Mouse (Mus musculus): ENCODE measurements around the gene Gast.
"Not testable (repeated sequence)": the region's sequence is repeated elsewhere in the genome, so short reads cannot be mapped to it uniquely, and the experiment has no call there.

Gast gene

DNA sequence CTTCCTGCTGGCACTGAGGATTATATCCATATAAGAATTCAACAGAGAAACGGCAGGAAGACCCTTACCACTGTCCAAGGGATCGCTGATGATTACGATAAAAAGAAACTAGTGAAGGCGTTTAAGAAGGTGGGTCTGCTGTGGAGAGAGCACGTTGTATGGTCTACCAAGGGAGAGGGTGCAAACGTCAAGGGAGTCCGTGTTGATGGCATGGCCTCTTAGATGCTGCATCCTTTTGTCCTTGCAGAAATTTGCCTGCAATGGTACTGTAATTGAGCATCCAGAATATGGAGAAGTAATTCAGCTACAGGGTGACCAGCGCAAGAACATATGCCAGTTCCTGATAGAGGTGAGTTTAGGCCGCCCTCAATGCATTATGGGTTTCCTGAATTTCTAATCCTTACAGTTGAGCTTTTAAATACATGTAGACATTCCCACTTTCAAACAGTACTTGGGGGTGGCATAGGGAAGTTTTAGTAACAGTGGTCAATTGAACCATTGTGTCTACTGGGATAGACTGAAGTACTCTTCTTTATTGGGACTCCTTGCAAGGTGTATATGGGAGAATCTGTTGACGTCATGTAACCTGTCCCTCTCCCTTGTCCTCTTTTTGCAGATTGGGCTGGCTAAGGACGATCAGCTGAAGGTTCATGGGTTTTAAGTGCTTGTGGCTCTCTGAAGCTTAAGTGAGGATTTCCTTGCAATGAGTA, 13.4 kb upstream of the Gast start:
- DNase-seq = not testable (repeated sequence)

DNA sequence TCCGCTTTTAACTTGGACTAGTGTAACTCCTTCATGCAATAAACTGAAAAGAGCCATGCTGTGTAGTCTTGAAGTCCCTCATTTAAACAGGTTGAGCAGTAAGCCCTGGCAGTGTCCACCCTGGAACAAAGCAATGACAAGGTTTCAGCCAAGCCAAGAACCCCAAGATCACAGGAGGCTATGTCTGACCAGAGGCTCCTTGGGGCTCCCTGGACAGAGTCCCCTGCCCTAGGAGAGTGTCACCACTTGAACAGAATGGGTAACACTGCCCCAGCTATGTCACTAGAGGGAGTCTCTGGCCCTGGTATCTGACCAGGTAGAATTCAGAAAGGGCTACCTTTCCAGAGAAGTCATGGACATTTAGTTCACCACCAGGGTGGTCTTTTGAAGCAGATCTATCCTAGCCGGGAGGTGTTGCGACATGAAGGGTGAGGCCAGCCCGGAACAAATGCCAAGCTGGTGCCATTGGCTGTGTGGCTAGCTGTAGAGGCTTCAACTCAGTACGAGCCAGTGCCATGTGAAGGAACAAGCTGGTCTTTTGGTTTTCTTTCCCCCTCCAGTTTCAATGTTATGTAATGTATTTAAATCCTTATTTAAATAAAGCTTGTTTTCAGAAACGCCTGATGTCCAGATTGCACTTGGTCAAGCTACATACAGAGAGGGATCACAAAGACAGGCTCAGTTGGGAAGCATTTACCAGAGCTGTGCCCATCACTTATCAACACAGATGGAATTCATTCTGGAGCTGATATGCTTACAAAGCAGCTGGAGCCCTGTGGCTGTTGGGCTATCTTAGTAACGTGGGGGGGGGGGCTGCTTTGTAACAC, 12.5 kb upstream of the Gast start:
- not testable (repeated sequence) for DNase-seq

DNA sequence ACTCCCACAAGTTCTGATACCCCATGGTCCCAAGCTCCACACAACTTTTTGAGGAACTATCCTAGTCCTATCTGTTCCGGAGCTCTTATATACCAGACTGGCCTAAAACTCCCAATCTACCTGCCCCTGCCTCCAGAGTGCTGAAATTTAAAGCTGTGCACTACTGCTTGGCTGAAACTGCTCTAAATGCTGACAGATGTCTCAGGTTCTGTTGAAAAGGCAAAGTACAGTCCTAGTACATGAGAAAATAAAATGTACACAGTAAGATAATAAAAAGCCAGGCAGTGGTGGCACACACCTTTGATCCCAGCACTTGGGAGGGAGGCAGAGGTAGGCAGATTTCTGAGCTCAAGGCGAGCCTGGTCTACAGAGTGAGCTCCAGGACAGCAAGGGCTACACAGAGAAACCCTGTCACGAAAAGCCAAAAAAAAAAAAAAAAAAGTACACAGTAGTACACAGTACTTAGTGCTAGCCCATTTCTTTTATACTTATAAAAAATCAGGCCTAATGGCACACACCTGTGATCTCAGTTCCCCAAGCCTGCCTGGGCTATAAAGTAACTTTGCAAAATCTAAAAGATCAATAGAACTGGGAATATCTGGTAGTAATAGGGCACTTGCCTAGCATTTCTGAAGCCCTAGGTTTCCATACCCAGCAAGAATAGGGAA, 11.5 kb upstream of the Gast start:
- DNase-seq = no peak

DNA sequence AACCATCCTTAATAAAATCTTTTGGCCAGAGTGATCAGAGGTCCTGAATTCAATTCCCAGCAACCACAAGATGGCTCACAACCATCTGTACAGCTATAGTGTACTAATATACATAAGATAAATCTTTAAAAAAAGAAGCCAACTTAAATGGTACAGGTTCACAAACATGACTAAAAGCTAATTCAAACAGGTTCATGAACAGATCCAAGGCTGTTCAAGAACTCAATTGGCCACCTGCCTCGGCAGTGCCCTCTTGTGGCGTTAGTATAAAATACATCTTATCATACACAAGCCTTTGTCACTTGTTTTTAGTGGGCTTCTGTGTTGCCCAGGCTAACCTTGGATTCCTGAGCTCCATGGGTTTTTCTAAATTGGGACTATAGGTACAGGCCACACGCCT, 10.6 kb upstream of the Gast start:
- DNase-seq = peak; percentile 62

DNA sequence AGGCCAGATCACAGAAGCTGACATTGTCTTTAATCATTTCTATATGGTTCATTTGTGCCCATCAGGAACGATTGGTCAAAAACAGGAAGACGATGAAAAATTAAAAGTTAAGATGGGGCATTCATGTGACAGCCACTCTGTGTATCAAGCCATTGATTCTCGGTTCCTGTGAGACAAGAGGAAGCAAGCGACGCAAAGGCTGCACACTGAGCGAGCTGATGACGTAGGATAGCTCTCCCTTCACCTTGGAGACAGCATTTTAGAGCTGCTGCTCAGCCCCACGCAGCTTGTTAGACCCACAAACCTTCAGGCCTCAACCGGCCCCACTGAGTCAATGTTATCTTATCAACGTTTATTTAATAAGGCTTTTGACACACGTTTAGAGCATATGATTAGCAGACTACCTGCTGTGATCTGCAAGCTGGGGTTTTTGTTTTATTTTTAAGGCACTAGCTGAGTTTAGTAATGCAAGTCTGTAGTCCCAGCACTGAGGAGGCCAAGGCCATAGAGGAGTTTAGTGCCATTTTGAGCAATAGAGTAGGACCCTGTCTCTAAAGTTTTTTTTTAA, 9.1 kb upstream of the Gast start:
- no peak for DNase-seq

DNA sequence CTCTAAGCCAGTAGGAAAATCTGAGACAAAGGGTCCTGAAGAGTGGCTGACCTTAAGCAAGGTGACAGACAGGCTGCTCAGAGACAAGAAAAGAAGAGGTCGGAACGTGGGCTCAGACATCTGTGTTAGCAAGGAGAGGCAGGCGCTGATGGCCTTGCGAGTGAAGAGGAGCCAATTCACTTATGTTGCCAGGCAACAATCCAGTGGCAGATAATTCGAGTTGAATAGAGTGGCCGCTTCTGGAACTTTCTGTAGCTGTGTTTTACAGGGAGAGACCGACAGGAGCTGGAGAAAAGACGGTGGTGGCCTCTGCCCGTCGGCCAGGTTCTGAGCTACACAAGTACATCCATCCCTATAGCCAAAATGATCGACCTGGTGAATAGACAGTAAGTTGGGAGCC, 6.9 kb upstream of the Gast start:
- no peak for DNase-seq

DNA sequence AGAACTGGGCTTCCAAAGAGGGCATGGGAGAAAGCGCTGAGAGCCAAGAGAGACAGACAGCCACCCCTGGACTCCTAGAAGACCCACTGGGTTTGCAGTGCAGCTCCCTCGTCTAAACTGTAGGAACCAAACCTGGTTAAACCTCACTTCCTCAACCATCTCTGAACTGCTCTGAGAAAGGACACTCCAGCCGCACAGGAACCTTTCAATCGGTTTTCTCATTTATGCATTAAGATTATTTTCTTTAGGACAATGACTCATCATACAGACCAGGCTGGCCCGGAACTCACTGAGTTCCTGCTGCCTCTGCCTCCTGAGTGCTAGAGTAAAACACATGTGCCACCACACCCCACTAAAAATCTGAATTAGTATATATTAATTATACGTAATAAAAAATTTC, 6.4 kb upstream of the Gast start:
- no peak for DNase-seq

DNA sequence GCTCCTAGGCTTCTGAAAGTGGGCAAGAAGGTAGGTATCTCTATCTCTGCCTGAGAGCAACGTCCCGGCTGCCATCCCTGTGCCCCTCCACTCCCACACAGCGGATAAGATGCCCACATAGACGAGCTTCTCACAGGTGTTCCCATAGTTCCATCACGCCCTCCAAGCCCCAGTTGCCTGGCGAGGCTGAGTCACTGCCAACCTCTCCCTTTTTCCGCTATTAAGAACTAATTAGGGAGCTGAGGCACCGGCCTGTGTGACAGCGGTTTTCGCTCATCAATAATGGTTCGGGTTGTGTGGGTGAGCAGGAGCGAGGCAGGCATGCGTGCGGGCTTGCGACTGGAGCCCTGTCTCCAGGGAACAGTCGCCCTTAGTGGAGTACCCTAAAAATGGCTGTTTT, 4.0 kb upstream of the Gast start:
- DNase-seq = no peak

DNA sequence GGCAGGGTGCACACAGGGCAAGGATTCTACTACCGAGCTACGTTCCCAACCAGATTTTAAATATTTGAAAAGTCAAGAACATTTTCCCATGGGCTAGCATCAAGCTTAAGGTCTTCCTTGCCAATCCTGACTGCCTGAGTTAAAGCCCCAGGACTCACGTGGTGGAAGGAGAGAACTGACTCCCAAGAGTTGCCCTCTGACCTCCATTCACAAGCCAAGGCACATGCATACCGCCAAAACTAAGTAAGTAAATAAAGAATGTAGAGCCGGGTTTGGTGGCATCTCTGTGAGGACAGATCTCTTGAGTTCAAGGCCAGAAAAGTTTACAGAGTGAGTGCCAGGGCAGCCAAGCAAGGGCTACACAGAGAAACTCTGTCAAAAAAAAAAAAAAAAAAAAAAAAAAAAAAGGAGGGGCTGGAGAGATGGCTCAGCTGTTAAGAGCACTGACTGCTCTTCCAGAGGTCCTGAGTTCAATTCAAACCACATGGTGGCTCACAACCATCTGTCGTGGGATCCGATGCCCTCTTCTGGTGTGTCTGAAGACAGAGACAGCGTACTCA, 3.3 kb upstream of the Gast start:
- not testable (repeated sequence) for DNase-seq

DNA sequence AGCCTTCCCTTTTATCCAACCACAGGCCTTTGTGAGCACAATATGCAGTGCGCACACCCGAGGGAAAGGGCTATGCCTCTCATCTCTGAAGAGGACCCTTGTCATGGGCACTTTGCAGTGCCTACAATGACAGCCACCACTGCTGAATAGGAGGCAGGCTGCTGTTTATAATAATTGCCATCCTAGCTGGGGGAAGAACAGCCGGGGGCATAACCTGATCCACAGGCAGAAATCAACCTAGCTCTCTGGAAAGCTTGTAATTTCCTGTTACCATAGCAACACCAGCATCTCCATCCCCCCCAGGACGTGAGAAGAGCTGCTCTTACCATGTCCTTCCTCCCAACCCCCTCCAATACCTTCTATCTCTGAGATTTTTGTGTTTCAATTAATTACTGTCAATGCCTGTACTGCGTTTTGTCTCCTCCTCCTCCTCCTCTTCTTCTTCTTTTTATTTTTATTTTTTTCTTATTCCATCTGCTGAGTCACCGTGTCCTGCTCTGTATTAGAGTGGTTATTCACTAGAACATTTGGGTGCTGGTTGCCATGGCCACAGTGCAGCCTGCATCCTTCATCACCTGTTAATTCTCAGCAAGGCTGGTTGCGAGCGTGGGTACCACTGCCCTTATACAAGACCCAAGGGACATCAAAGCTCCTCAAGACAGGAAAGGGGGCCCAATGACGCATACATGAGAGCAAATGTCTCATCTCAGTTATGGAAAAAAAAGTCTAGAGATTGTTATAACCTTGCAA, 1.3 kb upstream of the Gast start:
- DNase-seq = no peak

DNA sequence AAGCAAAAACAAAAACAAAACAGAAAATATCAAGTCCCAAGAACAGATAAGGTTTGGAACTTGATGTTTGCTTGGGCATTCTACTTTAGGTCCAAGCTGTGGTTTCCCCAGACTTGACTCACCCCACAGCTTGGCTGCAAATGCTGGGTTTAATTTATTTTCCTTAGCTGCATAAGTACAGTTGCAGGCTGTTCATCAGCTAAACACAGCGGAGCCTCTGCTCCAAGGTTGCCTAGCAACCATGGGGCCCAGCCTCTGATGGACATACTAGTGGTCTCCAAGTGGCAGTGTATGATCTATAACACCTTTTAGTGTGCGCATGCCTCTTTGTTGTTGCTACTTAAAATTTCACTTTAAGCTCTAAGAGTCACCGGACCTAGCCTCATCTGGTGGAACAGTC, 1.5 kb downstream of the Gast start:
- DNase-seq = no peak

DNA sequence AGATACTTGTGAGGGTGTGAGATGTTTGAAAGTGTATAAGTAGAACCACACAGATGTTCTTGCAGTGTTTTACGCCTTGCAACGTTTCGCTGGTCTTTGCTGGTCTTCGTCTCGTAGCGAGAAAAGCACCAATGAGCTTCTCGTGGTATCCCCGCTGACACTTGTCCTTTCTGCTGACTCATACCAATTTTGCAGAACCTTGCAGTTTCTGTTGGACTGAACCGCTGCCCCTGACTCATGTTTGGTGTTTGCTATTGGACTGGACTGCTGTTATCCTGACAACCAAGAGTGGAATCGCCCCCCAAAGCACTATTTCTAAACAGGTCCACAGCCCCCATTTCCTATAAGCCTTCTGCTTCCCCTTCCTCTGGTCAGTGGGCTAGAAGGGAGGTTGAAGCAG, 10.1 kb downstream of the Gast start:
- no peak for DNase-seq

DNA sequence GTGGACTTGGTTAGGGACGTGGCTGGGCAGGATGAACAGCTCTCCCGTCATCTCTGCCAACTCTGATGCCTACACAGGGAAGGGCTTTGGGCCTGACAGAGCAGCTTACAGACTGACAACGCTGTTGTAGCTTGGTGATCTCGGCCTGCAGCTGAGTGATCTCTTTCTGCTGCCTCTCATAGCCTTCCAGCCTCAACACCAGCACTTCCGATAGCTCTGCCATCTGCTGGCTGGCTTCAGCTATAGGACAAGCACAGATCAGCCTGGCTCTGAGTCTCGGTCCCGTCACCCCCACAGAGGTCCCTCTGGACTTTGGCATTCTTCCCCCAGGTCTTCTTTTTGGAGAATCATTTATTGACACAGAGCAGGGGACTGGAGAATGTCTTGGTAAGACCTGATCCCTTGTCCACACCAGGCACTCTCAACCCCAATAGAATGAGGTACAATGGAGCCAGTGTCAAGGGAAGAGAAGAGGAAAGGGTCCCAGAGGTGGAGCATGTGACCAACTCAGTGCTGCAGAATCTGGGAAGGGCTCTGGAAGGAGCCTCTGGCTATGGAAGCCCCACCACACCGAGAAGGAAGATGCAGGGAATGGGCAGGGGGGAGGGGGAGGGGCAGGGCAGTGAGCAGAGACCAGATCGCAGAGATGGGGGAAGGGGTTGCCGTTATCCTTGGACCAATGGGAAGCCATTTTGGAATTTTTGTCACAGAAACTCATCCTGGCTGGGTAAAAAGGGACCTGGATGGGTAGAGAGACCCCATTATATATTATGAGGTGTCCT, 18.1 kb downstream of the Gast start:
- peak; percentile 40 for DNase-seq

DNA sequence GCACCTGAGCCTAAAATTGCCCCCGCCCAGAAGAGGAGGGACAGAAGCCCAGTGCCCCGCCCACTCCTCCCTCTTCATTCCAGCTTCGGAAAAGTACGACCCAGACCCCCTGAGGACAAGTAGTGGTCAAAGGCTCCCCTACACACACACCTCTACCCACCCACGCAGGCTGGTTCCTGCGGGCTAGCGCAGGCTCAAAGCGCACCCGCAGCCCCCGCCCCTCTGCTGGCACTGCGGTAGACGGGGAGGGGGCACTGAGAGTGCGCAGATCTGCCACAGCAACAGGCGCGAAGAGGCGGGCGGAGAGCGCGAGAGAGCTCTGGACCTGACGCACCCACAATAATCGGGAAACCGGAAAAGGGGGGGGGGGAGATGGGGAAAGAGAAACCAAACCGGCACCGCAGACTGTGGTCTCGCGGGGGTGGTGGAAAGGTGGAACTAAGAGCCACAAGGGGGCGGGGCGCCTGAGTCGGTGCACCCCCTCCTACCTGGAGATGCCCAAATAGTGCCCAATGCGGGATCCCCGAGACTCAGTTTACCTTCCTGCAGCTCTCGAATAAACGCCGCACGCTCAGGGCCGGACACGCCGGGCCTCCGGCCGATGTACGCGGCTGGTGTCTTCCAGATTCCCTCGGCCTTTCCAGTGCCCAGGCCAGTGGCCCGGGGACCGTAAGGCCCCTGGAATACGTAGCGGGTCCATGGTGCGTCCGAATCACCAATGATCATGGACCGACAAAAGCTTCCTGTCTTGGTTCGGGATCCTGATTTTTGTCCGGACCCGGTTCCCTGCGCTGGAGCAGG, 21.1 kb downstream of the Gast start:
- DNase-seq = peak; percentile 44

DNA sequence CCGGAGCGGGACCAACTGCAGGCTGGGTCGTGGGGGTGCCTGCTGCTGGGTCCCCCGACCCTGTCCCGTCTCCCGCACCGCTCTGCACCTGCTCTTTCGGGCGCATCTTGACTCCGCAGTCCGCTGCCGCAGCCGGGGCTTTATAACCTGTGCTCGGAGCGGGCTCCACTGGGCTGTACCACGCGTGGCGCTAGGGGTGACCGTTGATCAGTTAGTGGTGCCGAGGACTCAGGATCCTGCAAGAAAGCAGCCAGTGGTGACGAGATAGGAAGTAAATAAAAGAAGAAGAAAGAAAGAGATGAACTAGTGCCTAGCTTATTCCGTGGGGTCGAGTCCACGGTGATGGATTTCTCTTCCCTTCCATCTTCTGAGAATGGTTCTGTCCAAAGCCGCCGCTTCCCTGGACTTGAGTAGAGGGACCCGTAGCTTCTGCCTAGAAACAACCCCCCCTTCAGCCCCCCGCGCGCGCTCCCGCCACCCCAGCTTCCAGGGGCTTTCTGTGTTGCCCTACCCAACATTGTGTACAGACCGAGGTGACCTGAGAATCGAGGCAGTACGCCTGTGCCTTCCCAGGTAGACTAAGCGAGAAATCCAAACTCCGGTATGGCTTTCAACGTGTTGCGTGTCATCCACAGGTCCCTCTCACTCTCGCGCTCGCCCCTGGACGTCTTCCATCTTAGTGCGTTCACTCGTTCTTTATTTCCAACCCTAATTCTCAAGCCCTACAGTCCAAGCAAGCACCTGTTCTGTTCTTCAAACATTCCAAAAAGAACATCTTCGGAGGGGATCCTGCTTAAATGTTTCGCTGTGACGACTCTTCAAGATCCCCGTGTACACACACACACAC, 22.0 kb downstream of the Gast start, which contains the start of gene Hap1:
Gene Hap1, minus strand, starts transcription at position 157 of the 847 bp plus-strand sequence.
- DNase-seq = peak; percentile 71

DNA sequence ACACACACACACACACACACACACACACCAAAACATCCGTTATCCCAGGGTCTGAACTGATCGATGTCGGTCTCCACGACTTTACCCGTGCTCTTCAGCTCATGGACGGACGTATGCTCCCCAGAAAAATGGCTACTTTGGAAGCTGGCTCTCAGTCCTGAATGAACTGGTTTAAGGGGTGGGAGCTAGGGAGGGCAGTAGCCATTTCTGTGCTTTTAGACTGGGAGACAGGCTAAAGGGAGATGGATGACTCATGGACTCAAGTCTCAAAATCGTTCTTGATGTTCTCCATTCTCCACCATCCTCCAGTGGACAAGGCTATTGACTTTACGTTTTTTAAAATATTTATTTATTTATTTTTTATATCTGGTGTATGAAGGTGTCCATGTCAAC, 22.6 kb downstream of the Gast start:
- no peak for DNase-seq

DNA sequence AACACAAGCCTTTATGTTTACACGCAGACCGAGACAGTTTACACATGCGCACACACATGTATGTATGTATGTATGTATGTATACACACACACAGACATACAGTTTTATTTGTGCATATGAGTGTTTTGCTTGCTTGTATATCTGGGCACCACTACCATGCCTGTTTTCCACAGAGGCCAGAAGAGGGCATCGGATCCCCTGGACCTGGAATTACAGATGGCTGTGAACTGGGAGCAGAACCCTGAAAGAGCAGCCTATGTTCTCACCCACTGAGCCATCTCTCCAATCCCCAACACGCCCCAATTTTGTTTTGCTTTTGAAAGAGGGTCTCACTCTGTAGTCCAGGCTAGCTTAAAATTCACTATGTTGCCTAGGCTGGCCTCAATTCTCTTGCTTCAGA, 23.2 kb downstream of the Gast start:
- DNase-seq = no peak

DNA sequence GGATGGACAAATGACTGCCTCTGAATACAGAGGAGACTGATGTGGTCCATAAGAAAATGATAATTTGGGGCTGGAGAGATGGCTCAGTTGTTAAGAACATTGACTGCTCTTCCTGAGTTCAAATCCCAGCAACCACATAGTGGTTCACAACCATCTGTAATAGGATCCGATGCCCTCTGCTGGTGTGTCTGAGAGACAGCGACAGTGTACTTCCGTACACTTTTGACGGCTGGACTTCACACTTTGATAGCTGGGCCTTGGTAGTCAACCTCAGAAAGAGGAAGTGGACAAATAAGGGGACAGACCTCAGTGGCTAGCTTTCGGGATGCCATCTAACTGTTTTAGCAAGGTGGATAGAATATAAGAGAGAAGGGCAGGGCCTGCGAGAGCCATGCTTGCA, 26.0 kb downstream of the Gast start:
- no peak for DNase-seq

DNA sequence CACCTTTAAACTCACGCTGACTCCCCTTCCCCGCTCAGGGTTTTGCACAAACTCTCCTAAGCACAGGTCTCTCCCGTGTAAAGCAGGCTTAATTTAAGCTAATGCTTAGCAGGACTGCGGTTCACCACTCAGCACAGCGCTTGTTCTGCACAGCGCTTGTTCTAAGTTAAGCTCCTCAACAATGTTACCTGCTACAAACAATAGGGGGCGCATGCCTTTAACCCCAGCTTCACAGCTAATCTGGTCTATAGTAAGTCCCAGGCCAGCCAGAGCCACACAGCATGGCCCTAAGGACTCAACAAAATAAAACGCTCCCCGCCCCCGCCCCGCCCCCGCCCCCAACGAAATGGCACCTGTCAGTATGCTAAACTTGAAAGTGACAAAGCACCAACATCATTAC, 26.9 kb downstream of the Gast start:
- not testable (repeated sequence) for DNase-seq

Data from kidney, adult 9 months (tissue).